Mouse (Mus musculus): ENCODE results near the gene Chrdl1.

DNA sequence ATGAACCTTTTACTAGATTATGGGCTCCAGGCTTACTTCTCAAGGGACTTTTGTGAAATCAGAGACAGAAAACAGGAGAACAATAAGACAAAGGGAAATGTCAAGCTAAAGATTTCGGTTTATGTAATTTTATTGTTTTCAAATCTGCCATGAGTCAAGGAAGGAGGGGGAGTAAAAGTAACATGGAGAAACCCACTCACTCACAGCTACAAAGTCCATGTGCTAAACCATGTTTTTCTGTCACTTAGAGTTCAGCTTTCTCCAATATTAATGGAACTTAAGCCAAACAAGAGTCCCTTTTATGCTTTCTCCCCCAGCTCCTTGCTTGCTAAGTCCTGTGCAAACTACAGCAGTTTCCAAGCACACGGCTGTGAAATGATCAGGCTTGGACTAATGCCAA is 10.5 kb upstream of the Chrdl1 start:
- TF ChIP-seq CTCF (IDR thresholded peaks at IDR 0.05; ENCODE audit: low read depth, low read length): no peak
- TF ChIP-seq GATA1 (IDR thresholded peaks at IDR 0.05; ENCODE audit: borderline replicate concordance, low read length): no peak
- no peak for TF ChIP-seq TAL1 (conservative IDR thresholded peaks at IDR 0.05; ENCODE audit: low read depth, low read length)
- TF ChIP-seq POLR2AphosphoS5 (IDR thresholded peaks at IDR 0.05; ENCODE audit: insufficient replicate concordance, low read depth, low read length): no peak
- no peak for TF ChIP-seq GATA2 (IDR thresholded peaks at IDR 0.05; ENCODE audit: borderline replicate concordance, low read depth, low read length)

All from G1E (cell line).